Mouse (Mus musculus) E14TG2a.4 (cell line): ENCODE measurements around the gene Stk10.

Experiments
- CTCF ChIP-seq: conservative IDR thresholded peaks from 2 replicates; pipeline ENCODE4 v1.5.1; 2014; ENCODE audit warnings: low read length
- POU5F1 ChIP-seq: IDR thresholded peaks from 2 replicates; pipeline ENCODE4 v1.6.1; 2014; ENCODE audit warnings: low read length, borderline replicate concordance

DNA sequence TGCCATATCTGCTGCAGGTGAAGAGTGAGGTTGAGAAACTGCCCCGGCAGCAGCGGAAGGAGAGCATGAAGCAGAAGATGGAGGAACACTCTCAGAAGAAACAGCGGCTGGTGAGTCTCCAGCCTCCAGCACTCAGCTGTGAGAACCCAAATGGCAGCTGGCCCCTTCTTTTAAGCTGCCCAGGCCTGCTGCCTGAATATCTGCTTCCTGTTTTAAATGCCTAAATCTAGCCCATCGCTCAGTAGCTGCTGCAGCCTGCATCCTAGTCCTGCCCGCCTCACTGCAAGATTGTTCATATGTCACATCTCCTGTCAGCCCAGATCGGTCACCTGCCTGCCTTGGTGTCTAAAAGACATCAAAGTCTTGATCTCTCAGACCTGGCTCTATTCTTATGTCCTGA, 77.5 kb downstream of the Stk10 start:
- TF ChIP-seq CTCF (no peak), POU5F1 (no peak)
